Mouse (Mus musculus) embryonic fibroblast, embryonic 13.5 days (primary cell): ENCODE data around the gene Cacna1a. TPM values are rescaled to one million over a fixed set of nuclear protein-coding genes. Genes with fewer than 3 reads are reported as not detected.

ENCODE experiments used
- H3K27ac ChIP-seq: 2 replicates; pipeline ENCODE4 v1.5.1; 2012; ENCODE audit warnings: low read length, control low read depth, inconsistent platforms; ENCODE audit not compliant: insufficient read depth
- H3K4me1 ChIP-seq: 2 replicates; pipeline ENCODE4 v1.6.1; 2011; ENCODE audit warnings: low read length; ENCODE audit not compliant: control insufficient read depth, insufficient read depth
- H3K4me3 ChIP-seq: 2 replicates; pipeline ENCODE4 v1.5.1; 2011; ENCODE audit warnings: mild to moderate bottlenecking, control low read depth, low read length; ENCODE audit not compliant: insufficient read depth
- CTCF ChIP-seq: IDR thresholded peaks from 2 replicates; pipeline ENCODE4 v1.5.1; 2011; ENCODE audit warnings: mild to moderate bottlenecking, control low read depth, low read length, moderate library complexity, borderline replicate concordance; ENCODE audit not compliant: insufficient read depth
- POLR2A ChIP-seq: IDR thresholded peaks from 2 replicates; pipeline ENCODE4 v1.6.1; 2011; ENCODE audit warnings: low read depth, mild to moderate bottlenecking, control low read depth, low read length, moderate library complexity
- polyA plus RNA-seq: library from polyadenylated mRNA; stranded (reverse); fragments of >200 nt; gene quantifications from 2 replicates; pipeline ENCODE4 v1.2.4, GENCODE M21; 2011; ENCODE audit warnings: low read depth; ENCODE audit not compliant: missing spikeins, insufficient read length

The Cacna1a gene
- polyA plus RNA-seq, 1 experiment: 7.2 TPM

DNA sequence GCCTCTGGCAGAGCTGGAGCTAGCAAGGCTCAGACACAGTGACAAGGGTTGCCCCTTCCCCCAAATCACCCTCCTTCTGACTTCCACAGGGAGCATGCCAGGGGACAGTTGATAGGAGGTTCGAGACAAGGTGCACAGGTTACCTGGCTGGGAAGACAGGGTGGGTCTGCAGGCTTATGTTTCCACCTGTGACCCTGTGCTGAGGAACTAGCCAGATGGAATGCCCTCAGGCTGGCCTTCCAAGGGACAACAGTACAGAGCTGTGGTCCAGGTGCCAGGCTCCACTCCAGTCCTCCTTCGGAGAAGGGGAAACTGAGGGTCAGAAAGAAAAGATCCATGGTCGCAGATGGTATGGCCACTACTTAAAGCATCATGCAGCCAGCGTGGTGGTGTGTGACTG lies 165.4 kb downstream of the Cacna1a start:
- TF ChIP-seq CTCF: no peak
- no peak for TF ChIP-seq POLR2A
- no peak overlapping the region for H3K27ac ChIP-seq
- H3K4me1 ChIP-seq: no peaks in the 10 kb centered on the region
- no peak overlapping the region for H3K4me3 ChIP-seq

GRCm38 (mm10) chr8:84554301-84555027 lies 166.2 kb downstream of the Cacna1a start:
- Histone ChIP-seq H3K4me3 (no peak overlapping the region), H3K4me1 (no peaks in the 10 kb centered on the region), H3K27ac (no peak overlapping the region)
- TF ChIP-seq POLR2A (no peak), CTCF (peak; percentile 77)

GRCm38 (mm10) chr8:84555269-84555668 lies 167.0 kb downstream of the Cacna1a start:
- TF ChIP-seq CTCF (no peak), POLR2A (no peak)
- H3K27ac ChIP-seq: no peak overlapping the region
- no peaks in the 10 kb centered on the region for H3K4me1 ChIP-seq
- H3K4me3 ChIP-seq: no peak overlapping the region

- H3K4me1 ChIP-seq: no peaks in the 10 kb centered on the region
- no peak overlapping the region for H3K27ac ChIP-seq
- H3K4me3 ChIP-seq: no peak overlapping the region
- TF ChIP-seq POLR2A: no peak
- TF ChIP-seq CTCF: no peak
Observed at GRCm38 (mm10) chr8:84557936-84558335, 169.7 kb downstream of the Cacna1a start.

DNA sequence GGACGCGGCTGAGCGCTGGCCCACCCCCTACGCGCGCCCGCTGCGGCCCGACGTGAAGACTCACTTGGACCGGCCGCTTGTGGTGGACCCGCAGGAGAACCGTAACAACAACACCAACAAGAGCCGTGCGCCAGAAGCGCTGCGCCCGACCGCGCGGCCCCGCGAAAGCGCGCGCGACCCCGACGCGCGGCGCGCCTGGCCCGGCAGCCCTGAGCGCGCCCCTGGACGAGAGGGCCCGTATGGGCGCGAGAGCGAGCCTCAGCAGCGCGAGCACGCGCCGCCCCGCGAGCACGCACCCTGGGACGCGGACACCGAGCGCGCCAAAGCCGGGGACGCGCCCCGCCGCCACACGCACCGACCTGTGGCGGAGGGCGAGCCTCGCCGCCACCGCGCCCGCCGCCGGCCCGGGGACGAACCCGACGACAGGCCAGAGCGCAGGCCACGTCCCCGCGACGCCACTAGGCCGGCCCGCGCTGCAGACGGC lies 170.9 kb downstream of the Cacna1a start:
- Histone ChIP-seq H3K4me3 (no peak overlapping the region), H3K4me1 (no peaks in the 10 kb centered on the region)

GRCm38 (mm10) chr8:84561698-84562097 lies 173.5 kb downstream of the Cacna1a start:
- no peak for TF ChIP-seq POLR2A
- TF ChIP-seq CTCF: no peak
- no peak overlapping the region for H3K4me3 ChIP-seq

More for the DNA sequence above, 170.9 kb downstream of the Cacna1a start:
- H3K27ac ChIP-seq: no peak overlapping the region
- TF ChIP-seq POLR2A (no peak), CTCF (no peak)

GRCm38 (mm10) chr8:84564042-84564441 lies 175.8 kb downstream of the Cacna1a start:
- Histone ChIP-seq H3K27ac (no peak overlapping the region), H3K4me3 (no peak overlapping the region), H3K4me1 (no peaks in the 10 kb centered on the region)
- TF ChIP-seq POLR2A: no peak
- no peak for TF ChIP-seq CTCF

More at GRCm38 (mm10) chr8:84561698-84562097, 173.5 kb downstream of the Cacna1a start:
- no peaks in the 10 kb centered on the region for H3K4me1 ChIP-seq
- no peak overlapping the region for H3K27ac ChIP-seq

DNA sequence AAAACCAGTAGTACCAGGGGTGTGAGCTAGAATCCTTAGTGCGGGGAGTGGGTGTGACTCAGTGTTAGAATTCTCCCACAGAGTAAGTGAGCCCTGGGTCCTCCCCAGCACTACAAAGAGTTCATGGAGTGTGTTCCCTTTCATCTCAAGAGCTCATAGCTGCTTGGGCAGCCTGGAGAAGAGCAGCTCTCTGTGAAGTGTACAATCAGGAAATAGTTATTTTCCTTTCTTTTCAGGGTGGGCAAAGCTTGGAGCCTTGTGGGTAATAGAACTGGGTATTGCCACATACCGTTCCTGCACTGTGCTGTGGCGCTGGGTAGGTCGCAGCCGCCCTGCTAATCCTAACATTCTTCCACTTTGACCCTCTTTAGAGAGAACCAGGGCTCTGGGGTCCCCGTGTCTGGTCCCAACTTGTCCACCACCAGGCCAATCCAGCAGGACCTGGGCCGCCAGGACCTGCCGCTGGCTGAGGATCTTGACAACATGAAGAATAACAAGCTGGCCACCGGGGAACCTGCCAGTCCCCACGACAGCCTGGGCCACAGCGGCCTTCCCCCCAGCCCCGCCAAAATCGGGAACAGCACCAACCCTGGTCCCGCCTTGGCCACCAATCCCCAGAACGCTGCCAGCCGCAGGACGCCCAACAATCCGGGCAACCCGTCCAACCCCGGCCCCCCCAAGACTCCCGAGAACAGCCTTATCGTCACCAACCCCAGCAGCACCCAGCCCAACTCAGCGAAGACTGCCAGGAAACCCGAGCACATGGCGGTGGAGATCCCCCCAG lies 177.5 kb downstream of the Cacna1a start:
- Histone ChIP-seq H3K27ac (no peak overlapping the region), H3K4me1 (no peaks in the 10 kb centered on the region), H3K4me3 (no peak overlapping the region)
- TF ChIP-seq CTCF (no peak), POLR2A (no peak)

DNA sequence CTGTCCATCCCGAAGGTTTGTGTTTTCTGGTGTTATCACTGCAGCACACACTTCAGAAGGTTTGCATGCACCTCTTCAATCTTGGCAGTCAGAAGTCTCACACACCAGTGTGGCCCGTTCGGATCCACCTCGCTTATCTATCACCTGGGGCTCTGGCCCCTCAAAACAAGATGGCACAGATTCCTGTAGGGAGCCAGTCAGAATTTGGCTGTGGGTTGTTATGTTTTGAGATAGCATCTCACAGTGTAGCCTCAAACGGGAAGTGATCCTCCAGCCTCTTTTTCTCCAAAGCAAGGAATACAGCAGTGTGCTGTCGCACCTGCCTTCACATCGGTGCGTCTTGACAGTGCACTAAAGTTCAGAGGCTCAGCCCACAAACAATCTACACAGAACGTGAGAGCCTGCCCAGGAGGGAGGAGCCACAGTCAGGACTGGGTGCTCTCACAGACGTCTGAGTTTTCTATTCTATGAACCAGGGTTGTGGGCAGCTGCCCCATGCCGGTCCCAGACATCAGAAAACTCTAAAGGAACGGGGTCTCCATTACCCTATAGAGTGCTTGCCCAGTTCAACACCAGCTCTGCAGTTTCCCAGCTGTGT lies 178.7 kb downstream of the Cacna1a start:
- Histone ChIP-seq H3K27ac (no peak overlapping the region), H3K4me1 (no peaks in the 10 kb centered on the region), H3K4me3 (no peak overlapping the region)
- TF ChIP-seq POLR2A (no peak), CTCF (no peak)

- Histone ChIP-seq H3K4me1 (no peaks in the 10 kb centered on the region), H3K27ac (no peak overlapping the region), H3K4me3 (no peak overlapping the region)
- TF ChIP-seq CTCF (no peak), POLR2A (no peak)
Observed at GRCm38 (mm10) chr8:84567541-84567940, 179.3 kb downstream of the Cacna1a start.
